Mouse (Mus musculus) hindbrain, embryonic 16.5 days (tissue): ENCODE data around the gene Nabp2. TPM values are rescaled to one million over a fixed set of nuclear protein-coding genes. Genes with fewer than 3 reads are reported as not detected.

Experiments used
- ATAC-seq: fragments of 200-750 bp; cut with Nextera tagmentation; 2 replicates; pipeline ENCODE4 v1.8.0; 2017; ENCODE audit warnings: moderate TSS enrichment, moderate library complexity
- H3K27ac ChIP-seq: fragments of 300-500 bp; sonication (generic); 2 replicates; pipeline ENCODE4 v1.5.1; 2014; ENCODE audit warnings: low read depth, mild to moderate bottlenecking, control low read depth, low read length, moderate library complexity
- H3K27me3 ChIP-seq: fragments of 300-500 bp; sonication (generic); replicated peaks from 2 replicates; pipeline ENCODE4 v1.6.1; 2014; ENCODE audit warnings: low read length; ENCODE audit not compliant: control insufficient read depth, insufficient read depth
- H3K36me3 ChIP-seq: fragments of 300-500 bp; sonication (generic); 2 replicates; pipeline ENCODE4 v1.6.1; 2014; ENCODE audit warnings: mild to moderate bottlenecking, low read length, moderate library complexity, mixed read lengths; ENCODE audit not compliant: control insufficient read depth, insufficient read depth
- H3K4me1 ChIP-seq: fragments of 300-500 bp; sonication (generic); 2 replicates; pipeline ENCODE4 v1.6.1; 2014; ENCODE audit warnings: low read depth, low read length; ENCODE audit not compliant: control insufficient read depth, insufficient read depth
- H3K4me2 ChIP-seq: fragments of 300-500 bp; sonication (generic); 2 replicates; pipeline ENCODE4 v1.6.1; 2014; ENCODE audit warnings: mild to moderate bottlenecking, low read length, control low read depth, moderate library complexity
- H3K4me3 ChIP-seq: fragments of 300-500 bp; sonication (generic); 2 replicates; pipeline ENCODE4 v1.5.1; 2014; ENCODE audit warnings: mild to moderate bottlenecking, low read length, control low read depth, moderate library complexity
- H3K9ac ChIP-seq: fragments of 300-500 bp; sonication (generic); 2 replicates; pipeline ENCODE4 v1.6.1; 2014; ENCODE audit warnings: low read depth, mild to moderate bottlenecking, control low read depth, low read length, moderate library complexity
- H3K9me3 ChIP-seq: fragments of 300-500 bp; sonication (generic); 2 replicates; pipeline ENCODE4 v1.6.1; 2014; ENCODE audit warnings: mild to moderate bottlenecking, low read length, moderate library complexity; ENCODE audit not compliant: control insufficient read depth
- WGBS: fragments of 180-500 bp; shearing (Covaris S2); extraction: QIAGEN DNeasy Blood & Tissue Kit; methylation state at CpG from one replicate; pipeline ENCODE4 v1.1.7; 2014; 5-methylcytosine and 5-hydroxymethylcytosine counted together
- polyA plus RNA-seq: library from polyadenylated mRNA; unstranded; fragments of >200 nt; fragmentation: Nextera tagmentation; extraction: Ambion mirVana; gene quantifications from 2 replicates; pipeline ENCODE4 v1.2.1, GENCODE M21; 2015

Gene Nabp2
- polyA plus RNA-seq, 1 experiment from 2014 or later, result 126 TPM

- H3K4me3 ChIP-seq, result peak overlapping the region; percentile 99; the same call in 1 of the 2 replicates
- no peaks in the 10 kb centered on the region for H3K9me3 ChIP-seq
- WGBS, result 47% methylated on average over 1 of the region's 1 CpGs
- H3K27me3 ChIP-seq, result no peaks in the 10 kb centered on the region
- H3K27ac ChIP-seq, result no peak overlapping the region
- peak overlapping the region; percentile 28; the same call in 1 of the 2 replicates for H3K9ac ChIP-seq
- peaks cover 13% of the 10 kb centered on the region for H3K36me3 ChIP-seq
- H3K4me1 ChIP-seq, result peaks cover 38% of the 10 kb centered on the region
- peak overlapping the region; percentile 99 for H3K4me2 ChIP-seq
- no peak for ATAC-seq
Measured at GRCm38 (mm10) chr10:128413076-128413475, 1.8 kb upstream of the Nabp2 start.

- WGBS, result 17% methylated on average over 1 of the region's 1 CpGs
- Histone ChIP-seq H3K27ac (peak overlapping the region; percentile 98), H3K27me3 (no peaks in the 10 kb centered on the region), H3K9ac (peak overlapping the region; percentile 94), H3K36me3 (peaks cover 16% of the 10 kb centered on the region), H3K4me3 (peak overlapping the region; percentile 99), H3K9me3 (no peaks in the 10 kb centered on the region), H3K4me1 (peaks cover 42% of the 10 kb centered on the region), H3K4me2 (peak overlapping the region; percentile 99)
- ATAC-seq, result no peak
Measured at GRCm38 (mm10) chr10:128412558-128412957, 1.3 kb upstream of the Nabp2 start.

GRCm38 (mm10) chr10:128412055-128412381, 726 bp upstream of the Nabp2 start:
- Histone ChIP-seq H3K27me3 (no peaks in the 10 kb centered on the region), H3K4me1 (peaks cover 42% of the 10 kb centered on the region), H3K36me3 (peaks cover 15% of the 10 kb centered on the region), H3K9ac (peak overlapping the region; percentile 94), H3K27ac (peak overlapping the region; percentile 98), H3K9me3 (no peaks in the 10 kb centered on the region), H3K4me2 (peak overlapping the region; percentile 99), H3K4me3 (peak overlapping the region; percentile 99)
- under 1% methylated on average over 14 of the region's 14 CpGs for WGBS
- ATAC-seq, result no peak

GRCm38 (mm10) chr10:128410560-128410845, 789 bp downstream of the Nabp2 start:
- H3K4me3 ChIP-seq, result peak overlapping the region; percentile 99
- peak overlapping the region; percentile 94 for H3K9ac ChIP-seq

GRCm38 (mm10) chr10:128409692-128410559, 1.4 kb downstream of the Nabp2 start:
- Histone ChIP-seq H3K4me2 (peak overlapping the region; percentile 99), H3K9ac (peak overlapping the region; percentile 94), H3K27ac (peak overlapping the region; percentile 98), H3K36me3 (peaks cover 8% of the 10 kb centered on the region; the same call in 1 of the 2 replicates), H3K4me1 (peaks cover 42% of the 10 kb centered on the region), H3K9me3 (no peaks in the 10 kb centered on the region), H3K4me3 (peak overlapping the region; percentile 99), H3K27me3 (no peaks in the 10 kb centered on the region)
- 9% methylated on average over 36 of the region's 36 CpGs for WGBS
- ATAC-seq, result peak; percentile 90

More at GRCm38 (mm10) chr10:128410560-128410845, 789 bp downstream of the Nabp2 start:
- ATAC-seq, result no peak
- Histone ChIP-seq H3K27me3 (no peaks in the 10 kb centered on the region), H3K36me3 (peaks cover 8% of the 10 kb centered on the region; the same call in 1 of the 2 replicates), H3K27ac (peak overlapping the region; percentile 98), H3K4me1 (peaks cover 42% of the 10 kb centered on the region), H3K4me2 (peak overlapping the region; percentile 99), H3K9me3 (no peaks in the 10 kb centered on the region)
- WGBS, result 25% methylated on average over 4 of the region's 4 CpGs

GRCm38 (mm10) chr10:128408591-128409535, 2.4 kb downstream of the Nabp2 start:
- Histone ChIP-seq H3K9ac (peak overlapping the region; percentile 85), H3K4me3 (peak overlapping the region; percentile 99), H3K4me2 (peak overlapping the region; percentile 89), H3K9me3 (no peaks in the 10 kb centered on the region), H3K27ac (peak overlapping the region; percentile 85), H3K36me3 (peaks cover 8% of the 10 kb centered on the region; the same call in 1 of the 2 replicates), H3K27me3 (no peaks in the 10 kb centered on the region), H3K4me1 (peaks cover 41% of the 10 kb centered on the region)
- ATAC-seq, result peak; percentile 19
- WGBS, result 20% methylated on average over 35 of the region's 35 CpGs

GRCm38 (mm10) chr10:128403931-128404330, 7.4 kb downstream of the Nabp2 start:
- Histone ChIP-seq H3K4me3 (no peak overlapping the region), H3K4me1 (peaks cover 13% of the 10 kb centered on the region), H3K4me2 (no peak overlapping the region), H3K27me3 (no peaks in the 10 kb centered on the region), H3K9ac (no peak overlapping the region), H3K27ac (no peak overlapping the region; the same call in 1 of the 2 replicates), H3K36me3 (peaks cover 11% of the 10 kb centered on the region), H3K9me3 (no peaks in the 10 kb centered on the region)
- WGBS, result 71% methylated on average over 7 of the region's 7 CpGs
- ATAC-seq, result no peak

- Histone ChIP-seq H3K9ac (no peak overlapping the region), H3K27me3 (no peaks in the 10 kb centered on the region), H3K9me3 (no peaks in the 10 kb centered on the region), H3K4me3 (no peak overlapping the region), H3K4me1 (no peaks in the 10 kb centered on the region), H3K36me3 (peaks cover 8% of the 10 kb centered on the region), H3K27ac (no peak overlapping the region), H3K4me2 (no peak overlapping the region)
- 76% methylated on average over 9 of the region's 9 CpGs for WGBS
- no peak for ATAC-seq
Measured at GRCm38 (mm10) chr10:128401638-128402037, 9.7 kb downstream of the Nabp2 start.

GRCm38 (mm10) chr10:128401056-128401455, 10.2 kb downstream of the Nabp2 start, which contains the start of gene Slc39a5:
Gene Slc39a5, minus strand, starts transcription at chr10:128401229.
- no peak for ATAC-seq
- Histone ChIP-seq H3K4me1 (no peaks in the 10 kb centered on the region), H3K27ac (no peak within 1 kb of the TSS), H3K9ac (no peak within 1 kb of the TSS), H3K27me3 (no peaks in the 10 kb centered on the region), H3K4me3 (no peak within 1 kb of the TSS), H3K4me2 (no peak within 1 kb of the TSS), H3K9me3 (no peaks in the 10 kb centered on the region), H3K36me3 (peaks cover 6% of the 10 kb centered on the region)
- 24% methylated on average over 2 of the region's 2 CpGs for WGBS
